ENCODE assay signal across 17 mouse cellular contexts in genomic region chr6:147151069-147151468, GRCm38 (mm10).
"Had no signal": no experiment of that assay in that cellular context is flagged by ENCODE, and none has a peak within 500 bp of the region (broad histone marks: within the 10 kb centered on the region; RNA-seq: fewer than 3 reads in every experiment).

No protein-coding gene starts in this region.

- H3K36me3 ChIP-seq: liver, embryonic 13.5 days; liver, embryonic 15.5 days; lung, embryonic 15.5 days; midbrain, embryonic 13.5 days; midbrain, embryonic 15.5 days; neural tube, embryonic 12.5 days; stomach, embryonic 15.5 days had no signal

- H3K9ac ChIP-seq: liver, embryonic 13.5 days; liver, embryonic 15.5 days; liver, postnatal 0 days; lung, embryonic 15.5 days; midbrain, embryonic 13.5 days; midbrain, embryonic 15.5 days; neural tube, embryonic 12.5 days; stomach, embryonic 15.5 days had no signal

- DNase-seq: liver, embryonic 13.5 days; liver, postnatal 0 days; lung, adult 2 months; lung, postnatal 10 days; right cerebral cortex, postnatal 14 days; thymus, adult 2 months; thymus, postnatal 25 days; thymus, postnatal 4 days had no signal

- ATAC-seq: liver, postnatal 0 days; midbrain, embryonic 13.5 days; midbrain, embryonic 15.5 days had no signal

- H3K27me3 ChIP-seq: liver, embryonic 13.5 days; liver, embryonic 15.5 days; lung, embryonic 15.5 days; megakaryocyte, embryonic 14.5 days; midbrain, embryonic 13.5 days; midbrain, embryonic 15.5 days; neural tube, embryonic 12.5 days; stomach, embryonic 15.5 days had no signal

- H3K4me3 ChIP-seq: liver, embryonic 13.5 days; liver, embryonic 15.5 days; lung, embryonic 15.5 days; megakaryocyte, embryonic 14.5 days; midbrain, embryonic 13.5 days; midbrain, embryonic 15.5 days; neural tube, embryonic 12.5 days; stomach, embryonic 15.5 days had no signal

- H3K4me2 ChIP-seq: liver, embryonic 13.5 days; liver, embryonic 15.5 days; lung, embryonic 15.5 days; midbrain, embryonic 11.5 days; midbrain, embryonic 13.5 days; midbrain, embryonic 15.5 days; neural tube, embryonic 12.5 days; stomach, embryonic 15.5 days had no signal

- H3K4me1 ChIP-seq: liver, embryonic 13.5 days; liver, embryonic 15.5 days; midbrain, embryonic 13.5 days; midbrain, embryonic 15.5 days; neural tube, embryonic 12.5 days; stomach, embryonic 15.5 days had no signal

- H3K9me3 ChIP-seq: liver, embryonic 13.5 days; liver, embryonic 15.5 days; lung, embryonic 15.5 days; midbrain, embryonic 13.5 days; midbrain, embryonic 15.5 days; neural tube, embryonic 12.5 days; stomach, embryonic 15.5 days had no signal

- H3K27ac ChIP-seq: liver, embryonic 13.5 days; liver, embryonic 15.5 days; lung, embryonic 15.5 days; macrophage; midbrain, embryonic 13.5 days; midbrain, embryonic 15.5 days; neural tube, embryonic 12.5 days; stomach, embryonic 15.5 days had no signal
